Mouse (Mus musculus) thymus, adult 2 months (tissue): ENCODE measurements around the gene Cbarp. TPM values are rescaled to one million over a fixed set of nuclear protein-coding genes. Genes with fewer than 3 reads are reported as not detected.

Experiments
- DNase-seq: peaks from one replicate; pipeline ENCODE4 v3.0.0; 2021
- H3K27ac ChIP-seq: fragments of 200-500 bp; 2 replicates; pipeline ENCODE4 v1.5.1; 2012; ENCODE audit warnings: low read length, control low read depth; ENCODE audit not compliant: control insufficient read depth, insufficient read depth
- H3K27me3 ChIP-seq: fragments of 200-500 bp; 2 replicates; pipeline ENCODE4 v1.6.1; 2012; ENCODE audit warnings: mild to moderate bottlenecking, low read length, moderate library complexity, mixed read lengths; ENCODE audit not compliant: control insufficient read depth, insufficient read depth
- H3K36me3 ChIP-seq: fragments of 200-500 bp; 2 replicates; pipeline ENCODE4 v1.6.1; 2012; ENCODE audit warnings: mild to moderate bottlenecking, low read length, moderate library complexity; ENCODE audit not compliant: control insufficient read depth, insufficient read depth
- H3K4me1 ChIP-seq: fragments of 200-500 bp; replicated peaks from 2 replicates; pipeline ENCODE4 v1.6.1; 2012; ENCODE audit warnings: low read length; ENCODE audit not compliant: control insufficient read depth, insufficient read depth
- H3K4me3 ChIP-seq: fragments of 200-500 bp; 2 replicates; pipeline ENCODE4 v1.5.1; 2012; ENCODE audit warnings: mild to moderate bottlenecking, low read length, control low read depth, moderate library complexity; ENCODE audit not compliant: control insufficient read depth, insufficient read depth
- CTCF ChIP-seq: fragments of 200-500 bp; IDR thresholded peaks from 2 replicates; pipeline ENCODE4 v1.5.1; 2012; ENCODE audit warnings: mild to moderate bottlenecking, control low read depth, low read length, moderate library complexity, borderline replicate concordance; ENCODE audit not compliant: control insufficient read depth, poor library complexity, insufficient read depth; ENCODE audit errors: extremely low read depth
- POLR2A ChIP-seq: fragments of 200-500 bp; IDR thresholded peaks from 2 replicates; pipeline ENCODE4 v1.6.1; 2012; ENCODE audit warnings: mild to moderate bottlenecking, low read length, control low read depth, moderate library complexity; ENCODE audit not compliant: control insufficient read depth, poor library complexity, insufficient read depth; ENCODE audit errors: extremely low read depth
- WGBS: fragments of 180-500 bp; shearing (Covaris S2); methylation state at CpG from one replicate; pipeline ENCODE4 v1.1.7; 2018; 5-methylcytosine and 5-hydroxymethylcytosine counted together
- polyA plus RNA-seq: library from polyadenylated mRNA; depleted of rRNA; stranded (reverse); fragments of >200 nt; gene quantifications from 2 replicates; pipeline ENCODE4 v1.2.3, GENCODE M21; 2012

Gene Cbarp
- polyA plus RNA-seq, 1 experiment = 34.0 TPM

DNA sequence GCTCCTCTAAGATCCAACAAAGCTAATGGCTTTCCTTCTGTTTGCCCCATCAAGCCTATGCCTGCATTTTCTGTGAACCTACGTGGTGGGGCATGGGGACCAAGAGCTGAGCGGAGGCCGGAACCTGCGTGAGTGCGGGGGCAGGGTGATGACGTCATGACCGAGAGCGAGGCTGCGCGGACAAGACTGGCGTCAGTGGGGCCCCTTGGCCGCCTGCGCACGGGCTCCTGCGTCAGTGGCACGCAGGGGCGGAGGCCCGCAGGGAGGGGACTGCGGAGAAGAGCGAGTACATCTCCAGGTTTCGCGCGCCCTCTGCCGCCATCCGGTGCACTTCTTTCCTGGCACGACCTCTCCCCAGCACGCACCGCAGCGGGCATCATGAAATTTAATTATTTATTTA is 608 bp upstream of the Cbarp start:
- H3K36me3 ChIP-seq = no peaks in the 10 kb centered on the region
- H3K27me3 ChIP-seq = no peaks in the 10 kb centered on the region; the same call in 1 of the 2 replicates
- peaks cover 40% of the 10 kb centered on the region for H3K4me1 ChIP-seq
- peak overlapping the region; percentile 83 for H3K27ac ChIP-seq
- under 1% methylated on average over 29 of the region's 29 CpGs for WGBS
- TF ChIP-seq POLR2A = peak; percentile 71
- peak; percentile 69; the same call in 1 of the 2 replicates for TF ChIP-seq CTCF
- peak; percentile 96 for DNase-seq
- peak overlapping the region; percentile 36 for H3K4me3 ChIP-seq

- Histone ChIP-seq H3K27ac (no peak overlapping the region), H3K27me3 (no peaks in the 10 kb centered on the region; the same call in 1 of the 2 replicates), H3K36me3 (no peaks in the 10 kb centered on the region), H3K4me3 (no peak overlapping the region), H3K4me1 (peaks cover 40% of the 10 kb centered on the region)
- 85% methylated on average over 11 of the region's 11 CpGs for WGBS
- no peak for DNase-seq
- TF ChIP-seq POLR2A (no peak), CTCF (no peak)
Measured at GRCm38 (mm10) chr10:80139975-80140665, 515 bp downstream of the Cbarp start.

- Histone ChIP-seq H3K4me1 (peaks cover 40% of the 10 kb centered on the region), H3K27me3 (no peaks in the 10 kb centered on the region; the same call in 1 of the 2 replicates), H3K4me3 (peak overlapping the region; percentile 44), H3K27ac (no peak overlapping the region), H3K36me3 (no peaks in the 10 kb centered on the region)
- DNase-seq = no peak
- WGBS = 2% methylated on average over 10 of the region's 10 CpGs
- no peak for TF ChIP-seq CTCF
Measured at GRCm38 (mm10) chr10:80139439-80139775, 1.2 kb downstream of the Cbarp start.

- no peaks in the 10 kb centered on the region for H3K36me3 ChIP-seq
- peak; percentile 51 for DNase-seq
- H3K27ac ChIP-seq = no peak within 1 kb of the TSS
- H3K4me3 ChIP-seq = peak within 1 kb of the TSS; percentile 49
- WGBS = 1% methylated on average over 94 of the region's 94 CpGs
- H3K27me3 ChIP-seq = no peaks in the 10 kb centered on the region; the same call in 1 of the 2 replicates
- H3K4me1 ChIP-seq = peaks cover 40% of the 10 kb centered on the region
- TF ChIP-seq POLR2A (peak; percentile 58), CTCF (no peak)
Measured at GRCm38 (mm10) chr10:80138553-80139438, 1.8 kb downstream of the Cbarp start, which contains the start of gene Atp5d. Gene Atp5d (plus strand): TSS chr10:80138632.

DNA sequence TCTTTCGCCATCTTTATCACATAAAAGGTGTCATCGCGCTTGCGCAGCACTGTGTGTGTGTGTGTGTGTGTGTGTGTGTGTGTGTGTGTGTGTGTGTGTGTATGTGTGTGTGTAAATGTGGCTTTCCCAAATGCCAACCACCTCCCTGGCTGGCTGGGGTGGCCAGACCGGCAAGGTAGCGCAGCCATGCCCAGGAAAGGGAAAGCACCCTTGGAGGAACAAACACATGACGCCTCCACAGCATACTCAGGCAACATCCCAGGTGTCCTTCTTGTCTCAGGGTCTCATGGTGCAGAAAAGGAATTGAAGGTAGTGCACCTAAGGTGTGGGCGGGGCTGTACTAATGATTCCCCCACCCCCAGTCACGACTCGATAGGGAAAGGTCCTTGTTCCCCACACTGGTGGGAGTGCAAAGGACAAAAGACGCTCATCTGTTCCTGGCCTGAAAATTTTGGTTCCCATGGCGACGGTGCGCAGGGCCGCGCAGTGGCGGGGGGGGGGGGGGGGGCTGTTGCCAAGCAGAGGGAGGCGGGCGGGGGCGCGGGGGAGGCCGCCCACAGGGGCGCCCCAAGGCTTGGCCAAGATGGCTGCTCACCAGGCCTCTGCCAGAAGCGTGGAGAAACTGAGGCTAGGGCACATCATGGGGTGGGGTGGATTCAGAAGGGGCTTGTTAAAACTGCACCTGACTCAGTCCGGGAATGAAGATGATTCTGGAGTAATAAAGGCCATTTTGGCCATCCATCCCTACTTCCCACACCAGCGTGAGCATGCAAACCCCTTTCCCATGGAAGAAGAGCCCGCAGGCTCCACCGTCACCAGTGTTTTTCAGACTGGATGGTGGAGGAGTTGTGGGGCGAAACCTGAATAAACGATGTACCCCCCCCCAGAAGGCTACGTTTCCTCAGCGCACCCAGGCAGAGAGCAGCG is 2.7 kb downstream of the Cbarp start:
- DNase-seq = no peak
- TF ChIP-seq POLR2A = no peak
- TF ChIP-seq CTCF = no peak
- Histone ChIP-seq H3K27me3 (no peaks in the 10 kb centered on the region; the same call in 1 of the 2 replicates), H3K27ac (no peak overlapping the region), H3K4me1 (peaks cover 45% of the 10 kb centered on the region), H3K36me3 (no peaks in the 10 kb centered on the region), H3K4me3 (peak overlapping the region; percentile 49)
- 16% methylated on average over 33 of the region's 33 CpGs for WGBS

DNA sequence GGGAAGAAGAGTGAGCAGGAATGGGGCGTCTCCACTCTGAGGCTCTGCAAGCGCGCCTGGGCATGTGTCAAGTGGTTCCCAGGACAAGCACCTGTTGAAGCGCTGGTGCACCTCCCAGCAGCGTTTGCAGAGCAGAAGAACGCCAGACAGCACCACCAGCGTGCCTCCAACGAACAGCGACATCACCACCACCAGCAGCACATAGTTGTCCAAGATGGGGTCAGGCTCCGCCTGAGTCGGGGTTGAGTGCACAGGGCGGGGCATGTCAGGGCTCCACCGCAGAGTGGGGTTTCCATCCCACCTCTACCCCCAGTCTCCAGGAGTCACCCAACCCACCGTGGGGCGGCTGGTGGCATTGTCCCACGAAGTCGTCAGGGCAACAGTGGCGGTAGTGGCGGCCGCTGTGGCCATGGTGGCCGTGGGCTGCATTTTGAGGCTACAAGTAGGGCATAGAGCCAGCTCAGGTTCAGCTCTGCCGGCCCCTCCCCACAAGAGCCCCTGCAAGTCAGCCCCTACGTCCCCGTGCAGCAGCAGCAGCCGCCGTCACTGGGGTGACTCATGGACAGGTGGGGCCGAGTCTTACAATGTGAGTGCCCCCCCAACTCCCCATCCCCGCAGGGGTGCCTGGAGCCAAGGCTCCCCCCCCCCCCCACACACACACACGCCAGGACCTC is 3.5 kb downstream of the Cbarp start:
- WGBS = 27% methylated on average over 29 of the region's 29 CpGs
- peaks cover under 1% of the 10 kb centered on the region; the same call in 1 of the 2 replicates for H3K36me3 ChIP-seq
- H3K4me1 ChIP-seq = peaks cover 41% of the 10 kb centered on the region
- no peak overlapping the region for H3K27ac ChIP-seq
- TF ChIP-seq CTCF (no peak), POLR2A (no peak)
- no peaks in the 10 kb centered on the region; the same call in 1 of the 2 replicates for H3K27me3 ChIP-seq
- no peak for DNase-seq
- peak overlapping the region; percentile 49 for H3K4me3 ChIP-seq
